Mouse (Mus musculus): ENCODE measurements around the gene Col9a1.

The Col9a1 gene

DNA sequence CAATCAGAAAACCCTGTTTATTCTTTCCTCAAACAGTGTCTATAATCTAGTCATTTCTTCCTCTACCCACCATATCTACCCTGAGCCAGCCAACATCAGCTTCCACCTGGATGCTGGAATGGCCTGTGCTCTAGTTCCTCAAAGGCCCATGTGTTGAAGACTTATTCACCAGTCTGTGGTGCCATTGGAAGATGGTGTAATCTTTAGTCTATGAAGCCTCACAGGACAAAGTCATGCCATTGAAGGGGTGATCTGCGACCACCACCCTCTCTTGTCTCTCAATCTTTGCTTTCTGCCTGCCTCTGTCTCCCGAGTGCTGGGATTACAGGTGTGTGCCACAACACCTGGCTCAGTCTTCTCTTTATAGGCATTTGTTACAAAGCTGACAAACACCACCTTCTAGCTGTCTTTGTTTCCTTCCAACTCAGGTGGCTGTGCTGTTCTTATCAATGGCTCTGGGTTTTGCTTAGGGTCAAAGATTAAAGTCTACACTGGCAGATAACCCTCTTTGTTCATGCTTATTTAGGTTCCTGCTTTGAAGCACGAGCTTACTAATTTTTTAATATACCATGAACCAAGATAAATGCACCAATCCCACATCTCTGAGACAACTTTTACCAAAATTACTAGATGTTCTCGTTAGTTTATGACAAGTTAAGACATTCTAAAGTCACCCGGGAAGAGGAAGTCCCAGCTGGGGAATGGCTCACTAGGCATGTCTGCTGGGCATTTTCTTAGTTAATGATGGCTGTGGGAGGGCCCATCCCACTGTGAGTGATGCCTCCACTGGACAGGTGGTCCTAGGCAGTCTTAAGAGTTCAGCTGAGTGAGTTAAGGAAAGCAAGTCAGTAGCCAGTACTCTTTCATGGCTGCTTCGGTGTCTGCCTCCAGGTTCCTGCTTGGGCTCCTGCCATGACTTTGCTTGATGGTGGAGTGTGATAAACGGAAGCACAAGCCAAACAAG lies 117.9 kb downstream of the Col9a1 start:
- DNase-seq (ENCODE audit: low read depth), result no peak

DNA sequence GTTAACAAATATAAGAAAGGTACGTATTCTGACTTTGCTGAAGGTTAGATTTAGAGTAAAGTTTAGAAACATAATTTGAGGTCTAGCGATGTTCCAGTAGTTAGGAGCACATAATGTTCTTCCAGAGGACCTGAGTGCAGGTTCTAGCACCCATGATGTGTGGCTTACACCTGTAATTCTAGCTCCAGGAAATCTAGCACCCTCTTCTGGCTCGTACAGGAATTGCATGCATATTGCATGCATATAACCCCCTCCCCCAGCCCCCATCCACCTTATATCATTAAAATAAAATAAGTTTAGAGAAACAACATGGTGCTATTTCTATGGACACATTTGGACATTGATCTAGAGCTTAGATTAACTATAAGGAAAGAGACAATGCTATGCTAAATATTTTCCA lies 123.3 kb downstream of the Col9a1 start:
- DNase-seq (ENCODE audit: low read depth), result no peak
